Comparison of ENCODE assay signal across 8 mouse cellular contexts in genomic region chr11:69151004-69151403, GRCm38 (mm10). TPM values are rescaled to one million over a fixed set of nuclear protein-coding genes. Genes with fewer than 3 reads are reported as not detected.
DNase-seq lines count a peak whose midpoint lies in the region; ATAC-seq and TF ChIP-seq lines count a peak whose summit lies in the region.

No protein-coding gene starts in this region.

- ATAC-seq in lung, postnatal 0 days = no peak
- ATAC-seq in limb, embryonic 15.5 days (ENCODE audit: insufficient number of reproducible peaks, low FRiP score, low TSS enrichment, low read depth) = no peak

- no peak for DNase-seq in cerebellum, adult 2 months
- DNase-seq in cerebellum, adult 11-12 months = no peak
- no peak for DNase-seq in lung, postnatal 0 days (ENCODE audit: low spot score)
- no peak for DNase-seq in lung, adult 2 months
- no peak for DNase-seq in testis, postnatal 10 days (ENCODE audit: low spot score)
- DNase-seq in yolk sac, embryonic 10.5 days (ENCODE audit: low spot score) = no peak
- no peak for DNase-seq in gastrocnemius, postnatal 14 days

- no peak overlapping the region for H3K27ac ChIP-seq in cerebellum, adult 2 months (ENCODE audit: insufficient read depth, low read length)
- no peak overlapping the region for H3K27ac ChIP-seq in lung, postnatal 0 days (ENCODE audit: low read length)
- no peak overlapping the region for H3K27ac ChIP-seq in limb, embryonic 15.5 days

- TF ChIP-seq POLR2A in cerebellum, adult 2 months (IDR thresholded peaks at IDR 0.05; ENCODE audit: borderline replicate concordance, insufficient read depth, low read length) = no peak
- no peak for TF ChIP-seq POLR2A in lung, adult 2 months (IDR thresholded peaks at IDR 0.05; ENCODE audit: borderline replicate concordance, extremely low read depth, low read depth, low read length)

- H3K4me2 ChIP-seq in lung, postnatal 0 days (replicated peaks; ENCODE audit: low read depth, low read length) = peak overlapping the region; percentile 25; the same call in 1 of the 2 replicates
- peak overlapping the region; percentile 47 for H3K4me2 ChIP-seq in limb, embryonic 15.5 days

- no peak overlapping the region for H3K9ac ChIP-seq in lung, postnatal 0 days (replicated peaks; ENCODE audit: low read depth)
- no peak overlapping the region for H3K9ac ChIP-seq in limb, embryonic 15.5 days

- TF ChIP-seq CTCF in cerebellum, adult 2 months (IDR thresholded peaks at IDR 0.05; ENCODE audit: borderline replicate concordance, insufficient read depth, low read depth, low read length) = no peak
- no peak for TF ChIP-seq CTCF in lung, postnatal 0 days (IDR thresholded peaks at IDR 0.05)
- TF ChIP-seq CTCF in lung, adult 2 months (IDR thresholded peaks at IDR 0.05; ENCODE audit: insufficient read depth, low read length) = no peak

- peak overlapping the region; percentile 50 for H3K4me3 ChIP-seq in cerebellum, adult 2 months (replicated peaks; ENCODE audit: insufficient read depth, low read depth, low read length)
- no peak overlapping the region for H3K4me3 ChIP-seq in lung, postnatal 0 days (ENCODE audit: low read depth, low read length)
- H3K4me3 ChIP-seq in lung, adult 2 months (replicated peaks; ENCODE audit: extremely low read depth, low read depth, low read length) = no peak overlapping the region
- H3K4me3 ChIP-seq in limb, embryonic 15.5 days = peak overlapping the region; percentile 27

- no peaks in the 10 kb centered on the region for H3K9me3 ChIP-seq in lung, postnatal 0 days (ENCODE audit: low read length)
- no peaks in the 10 kb centered on the region for H3K9me3 ChIP-seq in limb, embryonic 15.5 days

- no peaks in the 10 kb centered on the region for H3K27me3 ChIP-seq in cerebellum, adult 2 months (ENCODE audit: control insufficient read depth, insufficient read depth, low read length)
- H3K27me3 ChIP-seq in lung, postnatal 0 days (replicated peaks; ENCODE audit: insufficient read depth, low read length) = no peaks in the 10 kb centered on the region
- H3K27me3 ChIP-seq in limb, embryonic 15.5 days = peaks cover 4% of the 10 kb centered on the region; the same call in 1 of the 2 replicates

- H3K36me3 ChIP-seq in lung, postnatal 0 days (ENCODE audit: insufficient read depth, low read length) = no peaks in the 10 kb centered on the region
- H3K36me3 ChIP-seq in limb, embryonic 15.5 days = no peaks in the 10 kb centered on the region

- peaks cover 20% of the 10 kb centered on the region for H3K4me1 ChIP-seq in cerebellum, adult 2 months (ENCODE audit: control insufficient read depth, insufficient read depth, low read length)
- no peaks in the 10 kb centered on the region for H3K4me1 ChIP-seq in lung, postnatal 0 days (ENCODE audit: insufficient read depth, low read depth, low read length)
- H3K4me1 ChIP-seq in lung, adult 2 months (ENCODE audit: control insufficient read depth, insufficient read depth, low read length) = 0 out of 2 replicates have a peak, but pooled peaks cover 3% of the 10 kb centered on the region
- peaks cover 7% of the 10 kb centered on the region; the same call in 1 of the 2 replicates for H3K4me1 ChIP-seq in limb, embryonic 15.5 days

- WGBS in cerebellum, adult 2 months = 44% methylated on average over 6 of the region's 6 CpGs
- 46% methylated on average over 6 of the region's 6 CpGs for WGBS in lung, postnatal 0 days
- WGBS in lung, adult 2 months = 48% methylated on average over 6 of the region's 6 CpGs
- 30% methylated on average over 6 of the region's 6 CpGs for WGBS in limb, embryonic 15.5 days

- TF ChIP-seq EP300 in lung, postnatal 0 days (IDR thresholded peaks at IDR 0.05) = no peak

- intact Hi-C loops in gastrocnemius, postnatal 14 days (cut with DNase I; ENCODE audit: low total_unique reads) = no loop called here

RNA-seq across cellular contexts. Expression of gene Alox12b, which starts 5.8 kb away (rescaled TPM):
- 0.59 and 0.60 TPM in 2 replicates for polyA plus RNA-seq in cerebellum, adult 2 months (2012; rRNA removed)
- not detected in 2 replicates for polyA plus RNA-seq in lung, postnatal 0 days (2015; fragmentation: Nextera tagmentation; extraction: Ambion mirVana)
- polyA plus RNA-seq in lung, adult 2 months (2012; rRNA removed) = 43.9 TPM in 1 of 2 replicates, not detected in the other
- 53.5 and 60.5 TPM in 2 replicates for polyA plus RNA-seq in limb, embryonic 15.5 days (2015; fragmentation: Nextera tagmentation; extraction: Ambion mirVana)
- total RNA-seq in gastrocnemius, postnatal 14 days (2021) = not detected

RNA-seq across cellular contexts. Expression of gene Aloxe3, which starts 25.3 kb away (rescaled TPM):
- 10.8 and 16.0 TPM in 2 replicates for polyA plus RNA-seq in cerebellum, adult 2 months (2012; rRNA removed)
- 0.13 and 0.44 TPM in 2 replicates for polyA plus RNA-seq in lung, postnatal 0 days (2015; fragmentation: Nextera tagmentation; extraction: Ambion mirVana)
- polyA plus RNA-seq in lung, adult 2 months (2012; rRNA removed) = 2.6 and 23.9 TPM in 2 replicates
- 11.7 and 14.9 TPM in 2 replicates for polyA plus RNA-seq in limb, embryonic 15.5 days (2015; fragmentation: Nextera tagmentation; extraction: Ambion mirVana)
- not detected for total RNA-seq in gastrocnemius, postnatal 14 days (2021)

RNA-seq across cellular contexts. Expression of gene 9130213A22Rik, which starts 28.6 kb away (rescaled TPM):
- 1.3 and 1.4 TPM in 2 replicates for polyA plus RNA-seq in cerebellum, adult 2 months (2012; rRNA removed)
- polyA plus RNA-seq in lung, postnatal 0 days (2015; fragmentation: Nextera tagmentation; extraction: Ambion mirVana) = 0.42 and 0.50 TPM in 2 replicates
- polyA plus RNA-seq in lung, adult 2 months (2012; rRNA removed) = 1.1 and 1.2 TPM in 2 replicates
- 0.40 and 0.49 TPM in 2 replicates for polyA plus RNA-seq in limb, embryonic 15.5 days (2015; fragmentation: Nextera tagmentation; extraction: Ambion mirVana)
- total RNA-seq in gastrocnemius, postnatal 14 days (2021) = under 1 TPM in 1 of 2 experiments, not detected in 1; 0.18 TPM

RNA-seq across cellular contexts. Expression of gene Hes7, which starts 30.8 kb away (rescaled TPM):
- 0.44 and 0.59 TPM in 2 replicates for polyA plus RNA-seq in cerebellum, adult 2 months (2012; rRNA removed)
- 0.38 and 0.49 TPM in 2 replicates for polyA plus RNA-seq in lung, postnatal 0 days (2015; fragmentation: Nextera tagmentation; extraction: Ambion mirVana)
- polyA plus RNA-seq in lung, adult 2 months (2012; rRNA removed) = 0.25 and 0.95 TPM in 2 replicates
- polyA plus RNA-seq in limb, embryonic 15.5 days (2015; fragmentation: Nextera tagmentation; extraction: Ambion mirVana) = 0.58 and 0.68 TPM in 2 replicates
- under 1 TPM in 1 of 2 experiments, not detected in 1; 0.10 TPM for total RNA-seq in gastrocnemius, postnatal 14 days (2021)

RNA-seq across cellular contexts. Expression of gene Alox8, which starts 46.6 kb away (rescaled TPM):
- polyA plus RNA-seq in cerebellum, adult 2 months (2012; rRNA removed) = 5.2 and 5.5 TPM in 2 replicates
- 0.04 and 0.08 TPM in 2 replicates for polyA plus RNA-seq in lung, postnatal 0 days (2015; fragmentation: Nextera tagmentation; extraction: Ambion mirVana)
- not detected in 2 replicates for polyA plus RNA-seq in lung, adult 2 months (2012; rRNA removed)
- polyA plus RNA-seq in limb, embryonic 15.5 days (2015; fragmentation: Nextera tagmentation; extraction: Ambion mirVana) = 0.12 and 0.20 TPM in 2 replicates
- not detected for total RNA-seq in gastrocnemius, postnatal 14 days (2021)

Comparison
In these comparisons a context has a peak if more than half of its experiments do, and no peak if none do; other contexts are left out.
1. H3K4me3 ChIP-seq: peak in cerebellum, adult 2 months (single experiment) and limb, embryonic 15.5 days (single experiment); none in lung, postnatal 0 days (single experiment) and lung, adult 2 months (single experiment).